Mouse (Mus musculus) right cerebral cortex, postnatal 14 days (tissue): ENCODE data around the gene Kcnd1.

ENCODE experiments used
- DNase-seq: peaks from one replicate; pipeline ENCODE4 v3.0.0; 2022

The Kcnd1 gene

GRCm38 (mm10) chrX:7859191-7859753 is 37.2 kb downstream of the Kcnd1 start:
- no peak for DNase-seq

GRCm38 (mm10) chrX:7863181-7863580 is 41.1 kb downstream of the Kcnd1 start:
- no peak for DNase-seq

- no peak for DNase-seq
Measured at GRCm38 (mm10) chrX:7864551-7864950, 42.5 kb downstream of the Kcnd1 start.

- DNase-seq = no peak
Measured at GRCm38 (mm10) chrX:7865343-7865742, 43.3 kb downstream of the Kcnd1 start.

GRCm38 (mm10) chrX:7865786-7866185 is 43.7 kb downstream of the Kcnd1 start:
- DNase-seq = no peak

GRCm38 (mm10) chrX:7867141-7867540 is 45.1 kb downstream of the Kcnd1 start:
- no peak for DNase-seq

- DNase-seq = no peak
Measured at GRCm38 (mm10) chrX:7868506-7868905, 46.4 kb downstream of the Kcnd1 start.

GRCm38 (mm10) chrX:7869826-7870225 is 47.7 kb downstream of the Kcnd1 start:
- no peak for DNase-seq

- DNase-seq = peak; percentile 79
Measured at GRCm38 (mm10) chrX:7878007-7878419, 55.9 kb downstream of the Kcnd1 start, which contains the start of gene Pim2. TSS of gene Pim2 (plus strand) at chrX:7878262.

- peak; percentile 18 for DNase-seq
Measured at GRCm38 (mm10) chrX:7878495-7878894, 56.4 kb downstream of the Kcnd1 start.

- DNase-seq = peak; percentile 49
Measured at GRCm38 (mm10) chrX:7879819-7880218, 57.7 kb downstream of the Kcnd1 start.

GRCm38 (mm10) chrX:7883841-7884567 is 61.9 kb downstream of the Kcnd1 start, which contains the start of gene Slc35a2:
TSS of gene Slc35a2 (plus strand) at chrX:7884028.
- DNase-seq = peak; percentile 66
